13 mouse cellular contexts compared by ENCODE assay signal in the genomic region with DNA sequence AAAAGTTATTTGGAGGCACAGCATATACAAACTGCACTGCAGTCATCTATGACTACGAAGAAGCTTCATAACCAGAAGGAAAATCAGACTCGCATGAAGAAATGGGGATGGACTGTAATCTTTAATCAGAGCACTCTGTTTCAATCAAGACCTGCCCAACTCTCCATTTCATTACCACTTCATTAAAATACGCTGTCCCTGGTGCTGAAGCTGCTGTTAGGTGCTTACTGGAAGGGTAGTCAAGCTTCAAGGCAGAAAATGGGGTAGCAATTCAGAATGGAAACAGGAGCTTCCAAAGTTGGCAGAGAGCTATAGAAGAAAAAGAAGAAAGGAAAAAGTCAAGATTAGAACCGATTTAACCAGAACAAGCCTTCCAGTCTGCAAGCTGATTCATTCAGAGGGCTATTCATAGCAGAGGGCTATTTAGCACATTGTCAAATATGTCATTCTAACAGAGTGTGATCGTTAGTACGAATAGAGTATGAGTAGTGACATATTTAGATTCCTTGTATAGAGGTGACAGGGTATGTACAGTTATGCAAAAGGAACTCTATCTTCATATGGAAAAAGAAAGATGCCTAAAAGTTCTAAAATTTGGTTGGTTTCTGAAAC.
DNase-seq lines count a peak whose midpoint lies in the region; ATAC-seq and TF ChIP-seq lines count a peak whose summit lies in the region.
"Had no signal": no experiment of that assay in that cellular context is flagged by ENCODE, and none has a peak within 500 bp of the region (broad histone marks: within the 10 kb centered on the region; RNA-seq: fewer than 3 reads in every experiment).

No protein-coding gene starts in this region.

- TF ChIP-seq EP300 in lung, postnatal 0 days (IDR thresholded peaks at IDR 0.05) = no peak

- no peak for TF ChIP-seq CTCF in lung, postnatal 0 days (IDR thresholded peaks at IDR 0.05)

- ATAC-seq in forebrain, embryonic 14.5 days = no peak
- ATAC-seq in forebrain, embryonic 13.5 days = no peak
- no peak for ATAC-seq in lung, postnatal 0 days
- ATAC-seq: inflammation-experienced regulatory T-cells, adult 6 months had no signal

- H3K4me1 ChIP-seq in forebrain, embryonic 14.5 days (ENCODE audit: control insufficient read depth, insufficient read depth, low read length) = no peaks in the 10 kb centered on the region
- H3K4me1 ChIP-seq in forebrain, embryonic 13.5 days = no peaks in the 10 kb centered on the region
- no peaks in the 10 kb centered on the region for H3K4me1 ChIP-seq in lung, postnatal 0 days (ENCODE audit: insufficient read depth, low read depth, low read length)
- H3K4me1 ChIP-seq: neural tube, embryonic 15.5 days had no signal

- DNase-seq in forebrain, embryonic 14.5 days (ENCODE audit: low spot score) = peak; percentile 39
- DNase-seq in lung, postnatal 0 days (ENCODE audit: low spot score) = peak; percentile 37
- DNase-seq in lung, postnatal 36 days = no peak
- DNase-seq in embryo, embryonic 10 days (ENCODE audit: low spot score) = peak; percentile 86
- DNase-seq in mesoderm, embryonic 11.5 days (ENCODE audit: low read depth, low spot score) = peak; percentile 55
- no peak for DNase-seq in cerebellum, postnatal 14 days
- DNase-seq in thymus, postnatal 0 days (ENCODE audit: low spot score) = no peak
- DNase-seq: cerebellum, adult 18-20 months had no signal

- H3K9ac ChIP-seq in forebrain, embryonic 14.5 days (ENCODE audit: low read length) = no peak overlapping the region
- H3K9ac ChIP-seq in forebrain, embryonic 13.5 days = no peak overlapping the region
- no peak overlapping the region for H3K9ac ChIP-seq in lung, postnatal 0 days (replicated peaks; ENCODE audit: low read depth)
- H3K9ac ChIP-seq: neural tube, embryonic 15.5 days had no signal

- H3K4me3 ChIP-seq in forebrain, embryonic 14.5 days (ENCODE audit: low read depth, low read length) = no peak overlapping the region
- no peak overlapping the region for H3K4me3 ChIP-seq in forebrain, embryonic 13.5 days
- H3K4me3 ChIP-seq in lung, postnatal 0 days (ENCODE audit: low read depth, low read length) = no peak overlapping the region
- H3K4me3 ChIP-seq: erythroblast, embryonic 14.5 days; neural tube, embryonic 15.5 days had no signal

- H3K27me3 ChIP-seq in forebrain, embryonic 14.5 days (replicated peaks; ENCODE audit: control insufficient read depth, insufficient read depth, low read length) = no peaks in the 10 kb centered on the region
- H3K27me3 ChIP-seq in forebrain, embryonic 13.5 days = no peaks in the 10 kb centered on the region
- H3K27me3 ChIP-seq in lung, postnatal 0 days (replicated peaks; ENCODE audit: insufficient read depth, low read length) = no peaks in the 10 kb centered on the region
- H3K27me3 ChIP-seq: neural tube, embryonic 15.5 days had no signal

- no peaks in the 10 kb centered on the region for H3K9me3 ChIP-seq in forebrain, embryonic 14.5 days (replicated peaks; ENCODE audit: control insufficient read depth, low read length)
- H3K9me3 ChIP-seq in forebrain, embryonic 13.5 days (replicated peaks) = no peaks in the 10 kb centered on the region
- no peaks in the 10 kb centered on the region for H3K9me3 ChIP-seq in lung, postnatal 0 days (ENCODE audit: low read length)
- H3K9me3 ChIP-seq: neural tube, embryonic 15.5 days had no signal

- H3K4me2 ChIP-seq in forebrain, embryonic 14.5 days (ENCODE audit: low read length) = no peak overlapping the region
- H3K4me2 ChIP-seq in forebrain, embryonic 13.5 days = no peak overlapping the region
- no peak overlapping the region for H3K4me2 ChIP-seq in lung, postnatal 0 days (replicated peaks; ENCODE audit: low read depth, low read length)
- H3K4me2 ChIP-seq: neural tube, embryonic 15.5 days had no signal

- H3K27ac ChIP-seq in forebrain, embryonic 14.5 days (ENCODE audit: low read depth, low read length) = no peak overlapping the region
- no peak overlapping the region for H3K27ac ChIP-seq in forebrain, embryonic 13.5 days
- no peak overlapping the region for H3K27ac ChIP-seq in lung, postnatal 0 days (ENCODE audit: low read length)
- H3K27ac ChIP-seq: macrophage; neural tube, embryonic 15.5 days had no signal

- no peaks in the 10 kb centered on the region for H3K36me3 ChIP-seq in forebrain, embryonic 14.5 days (ENCODE audit: control insufficient read depth, insufficient read depth, low read length)
- no peaks in the 10 kb centered on the region for H3K36me3 ChIP-seq in forebrain, embryonic 13.5 days (ENCODE audit: poor library complexity, severe bottlenecking)
- no peaks in the 10 kb centered on the region for H3K36me3 ChIP-seq in lung, postnatal 0 days (ENCODE audit: insufficient read depth, low read length)
- H3K36me3 ChIP-seq: neural tube, embryonic 15.5 days had no signal

- WGBS in forebrain, embryonic 14.5 days = 46% methylated on average over 6 of the region's 6 CpGs
- WGBS in forebrain, embryonic 13.5 days = 54% methylated on average over 6 of the region's 6 CpGs
- 53% methylated on average over 6 of the region's 6 CpGs for WGBS in lung, postnatal 0 days

Comparison
In these comparisons a context has a peak if more than half of its experiments do, and no peak if none do; other contexts are left out.
1. DNase-seq: peak in forebrain, embryonic 14.5 days (single experiment), lung, postnatal 0 days (single experiment), embryo, embryonic 10 days (single experiment) and mesoderm, embryonic 11.5 days (single experiment); none in lung, postnatal 36 days (single experiment), cerebellum, postnatal 14 days (0 of 2) and thymus, postnatal 0 days (single experiment).